ENCODE assay signal across 34 mouse cellular contexts in genomic region chr14:68941132-68941690, GRCm38 (mm10).
DNase-seq lines count a peak whose midpoint lies in the region; ATAC-seq and TF ChIP-seq lines count a peak whose summit lies in the region.
"Had no signal": no experiment of that assay in that cellular context is flagged by ENCODE, and none has a peak within 500 bp of the region (broad histone marks: within the 10 kb centered on the region; RNA-seq: fewer than 3 reads in every experiment).

No protein-coding gene starts in this region.

- H3K36me3 ChIP-seq in kidney, embryonic 15.5 days: no peaks in the 10 kb centered on the region
- H3K36me3 ChIP-seq in midbrain, postnatal 0 days (ENCODE audit: insufficient read depth, low read length): no peaks in the 10 kb centered on the region
- no peaks in the 10 kb centered on the region for H3K36me3 ChIP-seq in midbrain, embryonic 13.5 days
- H3K36me3 ChIP-seq: embryonic facial prominence, embryonic 10.5 days; embryonic facial prominence, embryonic 15.5 days; G1E; heart, embryonic 13.5 days; hindbrain, embryonic 15.5 days; neural tube, embryonic 15.5 days had no signal

- no peak overlapping the region for H3K9ac ChIP-seq in kidney, embryonic 15.5 days
- no peak overlapping the region for H3K9ac ChIP-seq in midbrain, postnatal 0 days (replicated peaks; ENCODE audit: low read length, poor library complexity, severe bottlenecking)
- H3K9ac ChIP-seq in midbrain, embryonic 13.5 days (replicated peaks): no peak overlapping the region
- H3K9ac ChIP-seq: embryonic facial prominence, embryonic 15.5 days; heart, embryonic 13.5 days; hindbrain, embryonic 15.5 days; liver, embryonic 14.5 days; neural tube, embryonic 15.5 days had no signal

- ATAC-seq in kidney, embryonic 15.5 days (replicated peaks; ENCODE audit: low FRiP score): no peak
- ATAC-seq in midbrain, postnatal 0 days (ENCODE audit: low FRiP score): no peak
- ATAC-seq in midbrain, embryonic 13.5 days: no peak
- ATAC-seq: forebrain, embryonic 14.5 days; Patski had no signal

- peaks cover 23% of the 10 kb centered on the region for H3K4me1 ChIP-seq in kidney, embryonic 15.5 days
- no peaks in the 10 kb centered on the region for H3K4me1 ChIP-seq in midbrain, postnatal 0 days (ENCODE audit: insufficient read depth, low read length)
- H3K4me1 ChIP-seq in midbrain, embryonic 13.5 days (replicated peaks): 0 out of 2 replicates have a peak, but pooled peaks cover 6% of the 10 kb centered on the region
- H3K4me1 ChIP-seq: embryonic facial prominence, embryonic 15.5 days; hindbrain, embryonic 15.5 days had no signal

- intact Hi-C loops in gastrocnemius, adult 2 months (cut with DNase I): no loop called here

- no peak for TF ChIP-seq CTCF in midbrain, postnatal 0 days (IDR thresholded peaks at IDR 0.05)
- no peak for TF ChIP-seq CTCF in gastrocnemius, adult 2 months (IDR thresholded peaks at IDR 0.05)

- WGBS in kidney, embryonic 15.5 days: 38% methylated on average over 7 of the region's 7 CpGs
- 59% methylated on average over 7 of the region's 7 CpGs for WGBS in midbrain, postnatal 0 days
- WGBS in midbrain, embryonic 13.5 days: 40% methylated on average over 7 of the region's 7 CpGs

- H3K4me2 ChIP-seq in kidney, embryonic 15.5 days: no peak overlapping the region
- H3K4me2 ChIP-seq in midbrain, postnatal 0 days (ENCODE audit: low read depth, low read length, poor library complexity, severe bottlenecking): no peak overlapping the region
- no peak overlapping the region for H3K4me2 ChIP-seq in midbrain, embryonic 13.5 days (replicated peaks)
- H3K4me2 ChIP-seq: embryonic facial prominence, embryonic 15.5 days; heart, embryonic 13.5 days; hindbrain, embryonic 15.5 days; neural tube, embryonic 15.5 days had no signal

- no peak for DNase-seq in kidney, postnatal 14 days
- peak; percentile 3 for DNase-seq in midbrain, postnatal 0 days (ENCODE audit: low spot score)
- peak; percentile 94 for DNase-seq in Muller cell, postnatal 12 days (ENCODE audit: inconsistent ontology term)
- peak; percentile 63 for DNase-seq in retina, postnatal 1 day
- DNase-seq in gastrocnemius, adult 2 months: no peak
- DNase-seq: adrenal gland, postnatal 10 days; cerebellum, adult 11 months; cerebellum, adult 9-10 months; cerebellum, postnatal 36 days; heart, adult 2 months; heart, postnatal 10 days; kidney, adult 9 months; layer of hippocampus, postnatal 36 days; liver; lung, adult 2 months; lung, postnatal 10 days; midbrain, embryonic 14.5 days; right cerebral cortex, adult 18-20 months; right cerebral cortex, postnatal 4 days; thymus, adult 18-20 months; thymus, postnatal 25 days had no signal

- no peaks in the 10 kb centered on the region for H3K27me3 ChIP-seq in kidney, embryonic 15.5 days
- H3K27me3 ChIP-seq in midbrain, postnatal 0 days (ENCODE audit: insufficient read depth, low read length): no peaks in the 10 kb centered on the region
- H3K27me3 ChIP-seq in midbrain, embryonic 13.5 days: no peaks in the 10 kb centered on the region
- H3K27me3 ChIP-seq: embryonic facial prominence, embryonic 15.5 days; heart, embryonic 13.5 days; hindbrain, embryonic 15.5 days; neural tube, embryonic 15.5 days; Patski had no signal

- peak overlapping the region; percentile 37; the same call in 1 of the 2 replicates for H3K27ac ChIP-seq in kidney, embryonic 15.5 days
- no peak overlapping the region for H3K27ac ChIP-seq in midbrain, postnatal 0 days (ENCODE audit: low read depth, low read length)
- H3K27ac ChIP-seq in midbrain, embryonic 13.5 days: no peak overlapping the region
- no peak overlapping the region for H3K27ac ChIP-seq in gastrocnemius, adult 2 months
- H3K27ac ChIP-seq: embryonic facial prominence, embryonic 10.5 days; embryonic facial prominence, embryonic 15.5 days; heart, adult 2 months; heart, embryonic 13.5 days; hindbrain, embryonic 15.5 days; liver, embryonic 14.5 days; macrophage; neural tube, embryonic 15.5 days; stomach, postnatal 0 days had no signal

- no peaks in the 10 kb centered on the region for H3K9me3 ChIP-seq in kidney, embryonic 15.5 days (replicated peaks)
- H3K9me3 ChIP-seq in midbrain, postnatal 0 days (ENCODE audit: low read length): no peaks in the 10 kb centered on the region
- no peaks in the 10 kb centered on the region for H3K9me3 ChIP-seq in midbrain, embryonic 13.5 days
- H3K9me3 ChIP-seq: embryonic facial prominence, embryonic 10.5 days; embryonic facial prominence, embryonic 15.5 days; heart, embryonic 13.5 days; hindbrain, embryonic 15.5 days; neural tube, embryonic 15.5 days had no signal

- H3K4me3 ChIP-seq in kidney, embryonic 15.5 days (replicated peaks): no peak overlapping the region
- H3K4me3 ChIP-seq in midbrain, postnatal 0 days (ENCODE audit: low read depth, low read length): no peak overlapping the region
- H3K4me3 ChIP-seq in midbrain, embryonic 13.5 days (replicated peaks): no peak overlapping the region
- H3K4me3 ChIP-seq in gastrocnemius, adult 2 months: no peak overlapping the region
- H3K4me3 ChIP-seq: embryonic facial prominence, embryonic 10.5 days; embryonic facial prominence, embryonic 15.5 days; heart, adult 2 months; heart, embryonic 13.5 days; hindbrain, embryonic 15.5 days; neural tube, embryonic 15.5 days had no signal

Comparison
In these comparisons a context has a peak if more than half of its experiments do, and no peak if none do; other contexts are left out.
1. DNase-seq: peak in midbrain, postnatal 0 days (single experiment), Muller cell, postnatal 12 days (single experiment) and retina, postnatal 1 day (single experiment); none in kidney, postnatal 14 days (single experiment) and gastrocnemius, adult 2 months (single experiment).